Mouse (Mus musculus): Measurements from ENCODE around the gene Pknox2. TPM values are rescaled to one million over a fixed set of nuclear protein-coding genes. Genes with fewer than 3 reads are reported as not detected.

Pknox2 gene
- polyA plus RNA-seq, 1 experiment from 2014 or later, result 27.1 TPM

DNA sequence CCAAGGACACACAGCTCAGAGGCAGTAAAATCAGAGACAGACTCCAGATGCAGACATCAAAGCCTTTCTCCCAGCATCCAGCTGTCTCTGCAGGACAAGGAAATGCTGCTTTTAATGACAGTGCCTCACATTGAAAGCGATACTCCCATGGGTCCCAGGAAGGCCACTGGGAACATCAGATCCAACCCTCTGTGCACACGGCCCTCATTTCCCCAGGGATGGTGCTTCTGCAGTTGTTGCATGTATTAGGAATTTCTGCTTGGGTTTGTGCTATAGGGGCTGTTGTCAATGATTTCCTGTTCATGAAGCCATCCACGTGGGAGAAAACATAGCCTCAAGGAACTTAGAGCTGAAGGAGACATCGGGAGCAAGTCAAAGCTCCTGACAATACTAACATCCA, 8.3 kb downstream of the Pknox2 start:
- H3K4me1 ChIP-seq, result peaks cover 66% of the 10 kb centered on the region
- H3K9ac ChIP-seq, result no peak overlapping the region
- H3K4me3 ChIP-seq (replicated peaks), result no peak overlapping the region
- H3K27ac ChIP-seq, result no peak overlapping the region
- no peak overlapping the region for H3K4me2 ChIP-seq
- no peak for ATAC-seq (ENCODE audit: low FRiP score)
- no peaks in the 10 kb centered on the region for H3K27me3 ChIP-seq
- no peaks in the 10 kb centered on the region for H3K36me3 ChIP-seq (replicated peaks)
- no peaks in the 10 kb centered on the region for H3K9me3 ChIP-seq
- 46% methylated on average over 4 of the region's 4 CpGs for WGBS

DNA sequence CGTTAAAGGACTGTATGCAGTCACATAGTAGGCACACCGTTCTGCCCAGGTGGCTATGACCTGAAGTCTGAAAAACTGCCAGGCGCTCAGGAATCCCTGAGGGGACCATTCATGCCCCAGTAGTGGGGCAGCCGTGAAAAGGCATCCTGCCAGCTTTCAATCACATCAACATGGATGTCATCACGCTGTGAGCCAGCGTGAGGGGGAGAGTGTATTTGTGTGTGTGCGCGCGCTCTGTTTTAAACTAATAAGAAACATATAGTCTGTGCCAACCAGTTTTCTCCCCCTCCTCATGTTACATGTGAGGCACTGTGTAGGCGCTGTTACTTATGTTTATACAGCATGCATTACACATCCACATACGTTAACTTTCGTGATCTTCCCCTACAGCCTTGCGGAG, 10.9 kb downstream of the Pknox2 start:
- Histone ChIP-seq H3K4me3 (replicated peaks) (no peak overlapping the region), H3K4me1 (peaks cover 42% of the 10 kb centered on the region)

DNA sequence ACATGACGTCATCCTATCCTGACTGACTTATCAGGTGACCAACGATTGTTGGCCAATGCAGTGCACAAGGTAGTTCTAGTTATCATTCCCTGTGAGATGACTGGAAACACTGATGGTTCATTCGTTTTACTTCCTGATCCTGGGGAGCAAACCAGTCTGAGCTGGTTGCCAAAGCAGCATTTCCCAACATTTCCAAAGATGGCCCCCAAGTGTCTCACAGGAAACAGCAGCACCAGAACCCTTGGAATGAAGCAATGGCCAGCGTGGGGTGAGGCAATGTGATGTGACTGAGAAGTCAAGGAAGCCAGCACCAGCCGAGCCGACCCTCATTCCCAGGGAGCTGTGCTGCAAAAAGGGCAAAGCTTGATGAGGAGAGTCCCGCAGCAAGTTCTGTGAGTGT, 13.7 kb downstream of the Pknox2 start:
- Histone ChIP-seq H3K4me1 (peaks cover 15% of the 10 kb centered on the region), H3K4me3 (replicated peaks) (no peak overlapping the region), H3K36me3 (replicated peaks) (no peaks in the 10 kb centered on the region), H3K4me2 (no peak overlapping the region), H3K9ac (no peak overlapping the region), H3K27me3 (no peaks in the 10 kb centered on the region), H3K9me3 (no peaks in the 10 kb centered on the region), H3K27ac (no peak overlapping the region)
- no peak for ATAC-seq (ENCODE audit: low FRiP score)
- 90% methylated on average over 7 of the region's 7 CpGs for WGBS

More for the DNA sequence above, 10.9 kb downstream of the Pknox2 start:
- no peak overlapping the region for H3K9ac ChIP-seq
- 77% methylated on average over 13 of the region's 13 CpGs for WGBS
- H3K27me3 ChIP-seq, result no peaks in the 10 kb centered on the region
- H3K4me2 ChIP-seq, result no peak overlapping the region
- no peak overlapping the region for H3K27ac ChIP-seq
- H3K9me3 ChIP-seq, result no peaks in the 10 kb centered on the region
- H3K36me3 ChIP-seq (replicated peaks), result no peaks in the 10 kb centered on the region
- ATAC-seq (ENCODE audit: low FRiP score), result no peak

DNA sequence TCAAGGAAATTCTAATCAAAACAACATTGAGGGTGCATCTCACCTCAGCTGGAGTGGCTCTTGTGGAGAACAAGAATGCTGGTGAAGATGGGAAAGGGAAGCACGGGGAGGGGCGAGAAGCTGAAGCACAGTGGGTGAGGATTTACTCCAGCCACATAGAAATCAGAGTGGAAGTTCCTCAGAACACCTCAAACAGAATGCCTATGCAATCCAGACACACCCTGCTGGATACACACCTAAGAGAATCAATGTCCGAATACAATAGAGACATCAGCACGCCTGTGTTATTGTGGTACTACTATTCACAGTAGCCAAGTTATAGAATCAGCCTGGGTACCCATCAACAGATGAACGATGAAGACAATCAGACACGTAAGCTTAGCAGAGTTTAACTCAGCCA, 18.2 kb downstream of the Pknox2 start:
- H3K4me2 ChIP-seq, result no peak overlapping the region
- no peak overlapping the region for H3K27ac ChIP-seq
- peaks cover 4% of the 10 kb centered on the region; the same call in 1 of the 2 replicates for H3K27me3 ChIP-seq
- WGBS, result 90% methylated on average over 6 of the region's 6 CpGs
- H3K4me1 ChIP-seq, result peaks cover 11% of the 10 kb centered on the region
- no peak overlapping the region for H3K9ac ChIP-seq
- H3K9me3 ChIP-seq, result no peaks in the 10 kb centered on the region
- no peaks in the 10 kb centered on the region for H3K36me3 ChIP-seq (replicated peaks)
- no peak for ATAC-seq (ENCODE audit: low FRiP score)
- no peak overlapping the region for H3K4me3 ChIP-seq (replicated peaks)

DNA sequence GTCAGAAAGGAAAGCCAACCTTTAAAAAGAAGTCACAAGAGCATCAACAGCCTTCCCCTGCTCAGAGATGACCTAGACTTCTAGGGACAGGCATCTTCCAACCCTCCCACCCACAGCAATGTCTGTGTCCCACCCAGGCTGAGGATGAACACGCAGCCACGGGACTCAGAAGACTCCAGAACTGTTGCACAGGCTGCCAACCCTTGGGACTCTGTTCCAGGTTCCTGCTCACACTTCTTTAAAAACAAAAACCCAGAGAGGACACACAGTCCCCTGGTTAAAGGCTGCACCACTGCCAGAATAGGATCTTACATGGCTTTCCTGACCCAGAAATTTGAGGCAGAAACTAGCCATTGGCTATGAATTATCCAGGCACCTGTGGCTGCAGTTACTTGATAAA, 21.0 kb downstream of the Pknox2 start:
- Histone ChIP-seq H3K27me3 (peaks cover 8% of the 10 kb centered on the region), H3K36me3 (replicated peaks) (no peaks in the 10 kb centered on the region), H3K9me3 (no peaks in the 10 kb centered on the region), H3K9ac (no peak overlapping the region), H3K27ac (no peak overlapping the region), H3K4me1 (peaks cover 34% of the 10 kb centered on the region), H3K4me2 (no peak overlapping the region), H3K4me3 (replicated peaks) (no peak overlapping the region)
- ATAC-seq (ENCODE audit: low FRiP score), result no peak
- 96% methylated on average over 2 of the region's 2 CpGs for WGBS

DNA sequence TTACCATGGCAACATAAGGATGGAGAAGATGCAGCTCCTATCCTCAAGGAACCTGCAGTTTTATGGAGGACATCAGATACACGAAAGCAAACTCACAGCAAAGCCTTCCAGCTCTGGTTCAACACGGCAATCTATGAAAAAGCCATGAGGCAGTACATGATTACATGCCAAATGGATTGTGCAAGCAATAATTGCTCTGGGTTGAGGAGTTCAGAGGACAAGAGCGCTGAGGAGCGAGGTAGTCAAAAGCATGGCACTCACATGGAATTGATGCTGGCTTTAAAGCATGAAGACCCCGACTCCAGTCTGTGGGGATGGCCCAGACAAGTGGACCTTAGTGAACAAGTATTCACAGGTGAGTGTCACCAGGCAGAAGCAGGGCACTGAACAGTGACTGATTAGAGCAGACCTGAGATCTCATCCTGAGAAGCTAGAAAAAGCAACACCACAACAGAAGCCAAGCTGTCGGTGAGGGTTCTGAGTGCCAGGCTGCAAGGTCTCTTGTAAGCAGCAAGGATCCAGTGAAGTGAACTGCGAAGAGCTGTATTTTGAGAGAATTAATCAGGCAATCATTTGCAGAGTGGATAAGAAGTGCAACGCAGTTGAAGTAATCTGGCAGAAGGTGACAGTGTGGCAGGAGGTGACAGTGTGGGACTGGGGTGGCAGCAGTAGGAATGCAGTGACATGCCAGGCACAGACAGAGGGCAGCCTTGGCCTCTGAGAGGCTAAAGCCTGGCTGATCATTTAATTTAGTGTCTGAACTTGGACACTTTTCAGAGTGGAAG, 22.3 kb downstream of the Pknox2 start:
- peaks cover 34% of the 10 kb centered on the region for H3K4me1 ChIP-seq
- H3K27me3 ChIP-seq, result peaks cover 16% of the 10 kb centered on the region
- no peak overlapping the region for H3K4me3 ChIP-seq (replicated peaks)
- no peak overlapping the region for H3K27ac ChIP-seq
- H3K9ac ChIP-seq, result no peak overlapping the region
- no peaks in the 10 kb centered on the region for H3K36me3 ChIP-seq (replicated peaks)
- no peaks in the 10 kb centered on the region for H3K9me3 ChIP-seq
- H3K4me2 ChIP-seq, result no peak overlapping the region
- WGBS, result 81% methylated on average over 8 of the region's 8 CpGs
- ATAC-seq (ENCODE audit: low FRiP score), result peak; percentile 55; the same call in 1 of the 2 replicates

DNA sequence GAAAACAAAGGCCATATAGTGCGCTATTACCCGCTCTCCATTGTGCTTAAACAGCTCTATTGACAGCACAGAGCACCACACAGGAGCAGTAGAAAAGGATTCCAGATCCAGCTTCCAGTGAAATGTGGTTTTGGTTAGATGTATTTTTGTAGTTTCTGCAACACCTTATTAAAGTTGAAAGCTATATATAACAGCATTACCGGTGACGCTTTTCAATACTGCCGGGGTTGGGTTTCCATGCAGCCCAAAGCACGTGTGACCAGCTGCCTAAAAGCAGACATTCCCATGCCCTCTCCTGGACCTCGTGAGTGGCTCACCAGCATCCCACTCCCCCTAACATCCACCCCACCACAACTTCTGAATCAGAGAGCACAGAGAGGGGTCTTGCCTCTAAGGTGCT, 23.8 kb downstream of the Pknox2 start:
- H3K4me3 ChIP-seq (replicated peaks), result no peak overlapping the region
- peaks cover 16% of the 10 kb centered on the region for H3K27me3 ChIP-seq
- 72% methylated on average over 7 of the region's 7 CpGs for WGBS
- H3K4me1 ChIP-seq, result peaks cover 34% of the 10 kb centered on the region
- H3K9ac ChIP-seq, result no peak overlapping the region
- no peaks in the 10 kb centered on the region for H3K36me3 ChIP-seq (replicated peaks)
- no peak overlapping the region for H3K27ac ChIP-seq
- ATAC-seq (ENCODE audit: low FRiP score), result no peak
- H3K9me3 ChIP-seq, result no peaks in the 10 kb centered on the region
- no peak overlapping the region for H3K4me2 ChIP-seq

DNA sequence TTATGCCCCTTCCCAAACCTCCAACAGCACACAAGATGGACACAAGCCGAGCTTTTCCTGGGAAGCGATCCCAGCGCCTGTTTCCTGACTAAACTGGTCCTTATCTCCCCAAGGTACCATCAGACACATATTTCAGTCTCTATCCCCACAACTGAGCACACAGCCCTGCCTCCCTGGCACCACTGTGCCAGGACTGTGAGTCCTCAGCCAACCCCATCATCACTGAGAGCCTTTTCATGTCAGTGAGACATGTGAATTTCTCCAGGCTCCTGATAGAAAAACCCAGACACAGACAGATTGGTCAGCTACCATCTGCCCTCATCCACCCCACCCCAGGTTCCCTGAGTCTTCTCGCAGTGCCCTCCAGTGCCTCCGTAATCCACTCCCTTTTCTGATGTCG, 24.2 kb downstream of the Pknox2 start:
- peak; percentile 20; the same call in 1 of the 2 replicates for ATAC-seq (ENCODE audit: low FRiP score)
- 67% methylated on average over 6 of the region's 6 CpGs for WGBS
- Histone ChIP-seq H3K4me1 (peaks cover 34% of the 10 kb centered on the region), H3K27ac (no peak overlapping the region), H3K27me3 (peaks cover 16% of the 10 kb centered on the region), H3K4me2 (no peak overlapping the region), H3K9me3 (no peaks in the 10 kb centered on the region), H3K36me3 (replicated peaks) (no peaks in the 10 kb centered on the region), H3K4me3 (replicated peaks) (no peak overlapping the region), H3K9ac (no peak overlapping the region)

DNA sequence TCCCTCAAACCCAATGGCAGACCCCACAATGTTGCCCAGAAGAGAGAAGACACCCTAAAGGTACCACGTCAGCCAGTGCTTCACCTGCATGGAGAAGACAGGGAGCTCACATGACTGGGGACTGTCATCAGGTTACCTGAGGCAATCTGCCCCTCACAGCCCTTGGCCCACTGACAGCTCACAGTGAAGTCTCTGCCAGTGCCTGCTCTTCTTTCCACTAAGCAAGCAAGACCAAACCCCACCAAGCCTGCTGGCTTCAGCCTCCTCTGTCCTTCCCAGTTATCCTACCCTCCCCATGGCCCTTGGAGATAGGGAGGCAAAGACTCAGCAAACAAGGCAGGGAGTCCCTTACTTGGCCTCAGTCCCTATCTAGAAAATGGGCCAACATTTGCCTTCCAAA, 24.8 kb downstream of the Pknox2 start:
- no peak for ATAC-seq (ENCODE audit: low FRiP score)
- H3K4me1 ChIP-seq, result peaks cover 34% of the 10 kb centered on the region
- H3K4me2 ChIP-seq, result no peak overlapping the region
- peaks cover 16% of the 10 kb centered on the region for H3K27me3 ChIP-seq
- H3K4me3 ChIP-seq (replicated peaks), result no peak overlapping the region
- 0 out of 2 replicates have a peak overlapping the region, but pooled peaks have one; percentile 19 for H3K27ac ChIP-seq
- H3K9me3 ChIP-seq, result no peaks in the 10 kb centered on the region
- 63% methylated on average over 1 of the region's 1 CpGs for WGBS
- no peak overlapping the region for H3K9ac ChIP-seq
- H3K36me3 ChIP-seq (replicated peaks), result no peaks in the 10 kb centered on the region

DNA sequence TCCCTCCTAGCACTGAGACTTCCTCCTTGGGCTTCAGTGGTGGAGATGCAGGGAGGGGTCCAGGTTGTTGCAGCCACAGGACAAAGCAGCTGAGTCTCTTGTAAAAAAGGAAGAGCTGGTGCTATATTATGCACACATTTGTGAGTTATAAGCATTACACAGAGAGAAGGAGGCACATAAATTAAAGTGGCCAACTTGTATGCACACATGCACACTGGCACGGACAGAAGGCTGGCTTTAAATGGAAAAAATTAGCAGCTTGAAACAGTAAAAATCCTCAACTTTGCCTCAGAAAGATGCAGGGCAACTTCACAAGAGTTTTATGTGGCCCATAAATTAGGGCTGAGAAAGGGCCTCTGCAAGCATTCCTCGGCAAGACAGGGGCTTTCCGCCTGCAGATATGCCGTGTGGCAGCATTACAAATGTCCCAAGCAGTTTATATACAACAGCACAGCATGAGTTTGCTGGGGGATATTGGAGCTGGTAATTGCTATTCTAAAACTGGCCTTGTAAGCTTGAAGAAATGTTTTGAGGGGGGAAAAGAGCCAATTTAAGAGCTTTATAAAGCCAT, 25.4 kb downstream of the Pknox2 start:
- no peak overlapping the region for H3K9ac ChIP-seq
- no peak for ATAC-seq (ENCODE audit: low FRiP score)
- 0 out of 2 replicates have a peak overlapping the region, but pooled peaks have one; percentile 19 for H3K27ac ChIP-seq
- WGBS, result 26% methylated on average over 4 of the region's 4 CpGs
- H3K27me3 ChIP-seq, result peaks cover 16% of the 10 kb centered on the region
- no peak overlapping the region for H3K4me3 ChIP-seq (replicated peaks)
- H3K36me3 ChIP-seq (replicated peaks), result no peaks in the 10 kb centered on the region
- peaks cover 36% of the 10 kb centered on the region for H3K4me1 ChIP-seq
- no peaks in the 10 kb centered on the region for H3K9me3 ChIP-seq
- no peak overlapping the region for H3K4me2 ChIP-seq

DNA sequence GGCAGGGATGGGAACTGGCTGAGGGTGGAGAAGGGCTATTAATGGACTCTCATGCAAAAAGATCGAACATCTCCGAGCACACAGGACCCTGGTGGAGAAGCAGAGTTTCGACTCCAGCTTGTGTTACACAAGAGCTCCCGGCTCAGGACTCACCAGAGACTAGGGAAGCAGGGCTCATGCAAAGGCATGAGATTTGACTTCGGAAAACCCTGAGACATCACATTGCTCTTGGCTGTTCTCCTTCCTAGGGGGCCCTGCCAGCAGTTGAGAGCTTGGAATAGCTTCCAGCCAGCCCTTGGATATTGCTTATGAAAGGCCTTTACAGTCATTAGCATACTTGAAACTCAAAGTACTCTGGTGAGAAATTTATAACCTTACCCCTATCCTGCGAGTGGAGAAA, 26.4 kb downstream of the Pknox2 start:
- H3K4me1 ChIP-seq, result peaks cover 47% of the 10 kb centered on the region
- ATAC-seq (ENCODE audit: low FRiP score), result no peak
- H3K36me3 ChIP-seq (replicated peaks), result no peaks in the 10 kb centered on the region

DNA sequence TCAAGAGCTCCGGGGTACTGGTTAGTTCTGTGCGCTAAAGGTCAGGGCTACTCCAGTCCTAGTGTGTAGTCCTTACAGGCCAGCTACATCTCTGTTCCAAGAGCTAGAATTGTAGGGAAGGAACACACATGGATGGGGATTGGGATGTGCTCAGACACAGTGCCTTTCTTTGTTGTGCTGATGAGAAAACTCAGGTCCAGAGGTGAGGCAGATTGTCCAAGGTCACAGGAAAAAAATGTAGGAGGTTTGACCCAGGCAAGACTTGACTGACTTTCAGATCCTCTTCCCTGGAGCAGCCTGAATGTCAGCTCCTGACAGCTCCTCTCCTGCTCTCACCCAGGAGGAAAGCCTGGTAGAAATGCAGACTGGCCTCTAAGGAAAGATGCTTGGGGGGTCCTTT, 29.7 kb downstream of the Pknox2 start:
- H3K36me3 ChIP-seq (replicated peaks), result no peaks in the 10 kb centered on the region
- peaks cover 10% of the 10 kb centered on the region; the same call in 1 of the 2 replicates for H3K27me3 ChIP-seq
- H3K4me2 ChIP-seq, result no peak overlapping the region
- peaks cover 51% of the 10 kb centered on the region for H3K4me1 ChIP-seq
- no peaks in the 10 kb centered on the region for H3K9me3 ChIP-seq
- no peak for ATAC-seq (ENCODE audit: low FRiP score)
- 91% methylated on average over 2 of the region's 2 CpGs for WGBS
- no peak overlapping the region for H3K9ac ChIP-seq
- no peak overlapping the region for H3K4me3 ChIP-seq (replicated peaks)
- no peak overlapping the region for H3K27ac ChIP-seq

More for the DNA sequence above, 26.4 kb downstream of the Pknox2 start:
- no peaks in the 10 kb centered on the region for H3K9me3 ChIP-seq
- no peak overlapping the region for H3K9ac ChIP-seq
- H3K4me2 ChIP-seq, result no peak overlapping the region
- peaks cover 16% of the 10 kb centered on the region for H3K27me3 ChIP-seq
- no peak overlapping the region for H3K4me3 ChIP-seq (replicated peaks)
- WGBS, result 85% methylated on average over 6 of the region's 6 CpGs
- no peak overlapping the region for H3K27ac ChIP-seq
